Mouse (Mus musculus): ENCODE data around the gene Gm20708.
A peak's percentile ranks its signal among the peaks of the same experiment; 100 is the strongest.

Gm20708 gene

GRCm38 (mm10) chr11:117809407-117810311 lies at the start of gene Gm20708, which contains the start of gene Syngr2:
TSS of gene Gm20708 (plus strand) at chr11:117809668.
TSS of gene Syngr2 (plus strand) at chr11:117809668.
- Histone ChIP-seq H3K27me3 (ENCODE audit: insufficient read depth, low read length) (no peaks in the 10 kb centered on the region), H3K4me3 (replicated peaks; ENCODE audit: low read length) (peak within 1 kb of the TSS; percentile 97), H3K9me3 (ENCODE audit: low read length) (no peaks in the 10 kb centered on the region), H3K36me3 (ENCODE audit: insufficient read depth, low read length) (peaks cover 35% of the 10 kb centered on the region), H3K4me1 (replicated peaks; ENCODE audit: low read depth, low read length) (peaks cover 55% of the 10 kb centered on the region)
- TF ChIP-seq CTCF (conservative IDR thresholded peaks at IDR 0.05; ENCODE audit: low read length) (no peak), NANOG (IDR thresholded peaks at IDR 0.05; ENCODE audit: borderline replicate concordance, low read length) (no peak), POU5F1 (IDR thresholded peaks at IDR 0.05; ENCODE audit: borderline replicate concordance, low read length) (no peak)

- Histone ChIP-seq H3K9me3 (ENCODE audit: low read length) (no peaks in the 10 kb centered on the region), H3K4me1 (replicated peaks; ENCODE audit: low read depth, low read length) (peaks cover 49% of the 10 kb centered on the region), H3K4me3 (replicated peaks; ENCODE audit: low read length) (peak overlapping the region; percentile 64), H3K27me3 (ENCODE audit: insufficient read depth, low read length) (no peaks in the 10 kb centered on the region), H3K36me3 (ENCODE audit: insufficient read depth, low read length) (peaks cover 85% of the 10 kb centered on the region)
- TF ChIP-seq POU5F1 (IDR thresholded peaks at IDR 0.05; ENCODE audit: borderline replicate concordance, low read length) (no peak), CTCF (conservative IDR thresholded peaks at IDR 0.05; ENCODE audit: low read length) (no peak), NANOG (IDR thresholded peaks at IDR 0.05; ENCODE audit: borderline replicate concordance, low read length) (no peak)
Measured at GRCm38 (mm10) chr11:117760374-117761119, 48.9 kb upstream of the Gm20708 start.

GRCm38 (mm10) chr11:117761801-117762200 lies 47.7 kb upstream of the Gm20708 start:
- no peak for TF ChIP-seq POU5F1 (IDR thresholded peaks at IDR 0.05; ENCODE audit: borderline replicate concordance, low read length)
- TF ChIP-seq NANOG (IDR thresholded peaks at IDR 0.05; ENCODE audit: borderline replicate concordance, low read length), result no peak
- no peak for TF ChIP-seq CTCF (conservative IDR thresholded peaks at IDR 0.05; ENCODE audit: low read length)
- peaks cover 62% of the 10 kb centered on the region for H3K4me1 ChIP-seq (replicated peaks; ENCODE audit: low read depth, low read length)
- no peaks in the 10 kb centered on the region for H3K27me3 ChIP-seq (ENCODE audit: insufficient read depth, low read length)

GRCm38 (mm10) chr11:117762246-117762645 lies 47.2 kb upstream of the Gm20708 start:
- no peak overlapping the region for H3K4me3 ChIP-seq (replicated peaks; ENCODE audit: low read length)
- peaks cover 84% of the 10 kb centered on the region for H3K36me3 ChIP-seq (ENCODE audit: insufficient read depth, low read length)
- no peaks in the 10 kb centered on the region for H3K9me3 ChIP-seq (ENCODE audit: low read length)
- H3K4me1 ChIP-seq (replicated peaks; ENCODE audit: low read depth, low read length), result peaks cover 66% of the 10 kb centered on the region
- TF ChIP-seq NANOG (IDR thresholded peaks at IDR 0.05; ENCODE audit: borderline replicate concordance, low read length) (no peak), CTCF (conservative IDR thresholded peaks at IDR 0.05; ENCODE audit: low read length) (no peak), POU5F1 (IDR thresholded peaks at IDR 0.05; ENCODE audit: borderline replicate concordance, low read length) (no peak)
- H3K27me3 ChIP-seq (ENCODE audit: insufficient read depth, low read length), result no peaks in the 10 kb centered on the region

More at GRCm38 (mm10) chr11:117761801-117762200, 47.7 kb upstream of the Gm20708 start:
- Histone ChIP-seq H3K4me3 (replicated peaks; ENCODE audit: low read length) (0 out of 2 replicates have a peak overlapping the region, but pooled peaks have one; percentile 64), H3K9me3 (ENCODE audit: low read length) (no peaks in the 10 kb centered on the region), H3K36me3 (ENCODE audit: insufficient read depth, low read length) (peaks cover 84% of the 10 kb centered on the region)

GRCm38 (mm10) chr11:117764319-117764718 lies 45.1 kb upstream of the Gm20708 start:
- Histone ChIP-seq H3K9me3 (ENCODE audit: low read length) (no peaks in the 10 kb centered on the region), H3K27me3 (ENCODE audit: insufficient read depth, low read length) (no peaks in the 10 kb centered on the region), H3K4me1 (replicated peaks; ENCODE audit: low read depth, low read length) (peaks cover 80% of the 10 kb centered on the region), H3K36me3 (ENCODE audit: insufficient read depth, low read length) (peaks cover 84% of the 10 kb centered on the region), H3K4me3 (replicated peaks; ENCODE audit: low read length) (0 out of 2 replicates have a peak overlapping the region, but pooled peaks have one; percentile 21)
- TF ChIP-seq CTCF (conservative IDR thresholded peaks at IDR 0.05; ENCODE audit: low read length), result no peak

GRCm38 (mm10) chr11:117765361-117765760 lies 44.1 kb upstream of the Gm20708 start:
- Histone ChIP-seq H3K4me3 (replicated peaks; ENCODE audit: low read length) (no peak overlapping the region), H3K4me1 (replicated peaks; ENCODE audit: low read depth, low read length) (peaks cover 82% of the 10 kb centered on the region), H3K27me3 (ENCODE audit: insufficient read depth, low read length) (no peaks in the 10 kb centered on the region), H3K9me3 (ENCODE audit: low read length) (no peaks in the 10 kb centered on the region), H3K36me3 (ENCODE audit: insufficient read depth, low read length) (peaks cover 86% of the 10 kb centered on the region)
- no peak for TF ChIP-seq CTCF (conservative IDR thresholded peaks at IDR 0.05; ENCODE audit: low read length)
- TF ChIP-seq NANOG (IDR thresholded peaks at IDR 0.05; ENCODE audit: borderline replicate concordance, low read length), result no peak
- no peak for TF ChIP-seq POU5F1 (IDR thresholded peaks at IDR 0.05; ENCODE audit: borderline replicate concordance, low read length)

- no peak overlapping the region for H3K4me3 ChIP-seq (replicated peaks; ENCODE audit: low read length)
- H3K4me1 ChIP-seq (replicated peaks; ENCODE audit: low read depth, low read length), result peaks cover 79% of the 10 kb centered on the region
- TF ChIP-seq CTCF (conservative IDR thresholded peaks at IDR 0.05; ENCODE audit: low read length) (no peak), POU5F1 (IDR thresholded peaks at IDR 0.05; ENCODE audit: borderline replicate concordance, low read length) (no peak), NANOG (IDR thresholded peaks at IDR 0.05; ENCODE audit: borderline replicate concordance, low read length) (no peak)
- peaks cover 88% of the 10 kb centered on the region for H3K36me3 ChIP-seq (ENCODE audit: insufficient read depth, low read length)
- H3K27me3 ChIP-seq (ENCODE audit: insufficient read depth, low read length), result no peaks in the 10 kb centered on the region
- no peaks in the 10 kb centered on the region for H3K9me3 ChIP-seq (ENCODE audit: low read length)
Measured at GRCm38 (mm10) chr11:117766275-117766674, 43.2 kb upstream of the Gm20708 start.

All from E14TG2a.4 (cell line).